Mouse (Mus musculus): Measurements from ENCODE around the gene Asb17.
A peak's percentile ranks its signal among the peaks of the same experiment; 100 is the strongest.

Gene Asb17

GRCm38 (mm10) chr3:153897216-153897615, 53.2 kb downstream of the Asb17 start:
- DNase-seq, result no peak

DNA sequence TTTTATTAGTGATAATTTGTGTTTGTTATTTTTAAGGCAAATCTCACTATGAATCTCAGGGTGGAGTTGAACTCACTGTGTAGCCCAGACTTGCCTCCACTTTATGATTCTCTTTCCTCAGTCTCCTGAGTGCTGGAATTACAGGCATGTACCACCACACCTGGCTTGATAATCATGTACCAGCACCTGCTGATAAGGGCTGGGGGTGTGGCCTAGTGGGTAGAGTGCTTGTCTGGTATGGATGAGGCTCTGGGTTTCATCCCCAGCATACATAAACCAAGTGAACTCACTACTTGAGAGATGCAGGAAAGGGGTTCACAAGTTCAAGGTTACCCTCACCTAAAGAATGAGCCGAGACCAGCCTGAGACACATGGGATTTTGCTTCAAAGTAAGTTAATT, 57.9 kb downstream of the Asb17 start:
- no peak for DNase-seq

DNA sequence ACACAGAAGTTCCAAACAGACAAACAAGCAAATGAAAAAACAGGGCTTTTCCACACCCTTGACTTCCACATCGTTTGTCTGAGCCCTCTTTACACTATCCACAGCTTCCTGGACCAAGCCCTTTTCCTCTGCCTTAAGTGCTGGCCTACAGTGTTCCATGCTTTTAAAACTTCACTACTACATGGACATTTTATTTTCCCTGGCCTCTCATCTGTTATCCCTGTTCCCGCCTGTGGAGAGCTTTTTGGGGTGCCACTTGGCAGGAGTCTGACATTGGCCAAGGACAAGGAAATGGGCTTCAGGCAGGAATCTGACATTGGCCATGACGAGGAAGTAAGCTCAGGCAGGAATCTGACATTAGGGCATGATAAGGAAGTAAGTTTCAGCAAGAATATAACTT, 58.6 kb downstream of the Asb17 start:
- DNase-seq, result no peak

DNA sequence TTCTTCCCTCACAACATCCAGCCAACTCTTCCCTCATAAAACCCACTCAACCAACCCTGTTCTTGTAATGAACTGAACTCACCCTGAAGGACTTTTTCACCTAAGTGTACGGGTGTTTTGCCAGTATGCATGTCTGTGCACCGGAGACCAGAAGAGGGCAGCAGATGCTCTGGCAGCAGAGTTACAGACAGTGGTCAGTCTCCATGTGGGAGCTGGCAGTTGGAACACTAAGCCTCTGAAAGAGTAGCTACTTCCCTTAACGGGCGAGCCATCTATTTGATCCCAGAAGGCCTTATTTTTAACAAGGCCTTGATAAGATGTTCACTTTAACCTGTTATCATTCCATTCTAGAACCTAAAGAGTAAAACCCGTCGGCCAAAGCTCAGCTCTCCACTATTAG, 60.6 kb downstream of the Asb17 start:
- DNase-seq, result peak; percentile 50 to 68

All from cerebellum, adult 18-20 months (tissue).